19 mouse cellular contexts compared by ENCODE assay signal in genomic region chr7:48855461-48855860, GRCm38 (mm10). TPM values are rescaled to one million over a fixed set of nuclear protein-coding genes. Genes with fewer than 3 reads are reported as not detected.
"Had no signal": no experiment of that assay in that cellular context is flagged by ENCODE, and none has a peak within 500 bp of the region (broad histone marks: within the 10 kb centered on the region; RNA-seq: fewer than 3 reads in every experiment).

No protein-coding gene starts in this region.

- H3K27me3 ChIP-seq: neural tube, embryonic 13.5 days; neural tube, embryonic 15.5 days had no signal

- ATAC-seq: midbrain, embryonic 16.5 days had no signal

- DNase-seq: lung, embryonic 14.5 days; lung, postnatal 10 days; lung, postnatal 4 days; midbrain, embryonic 14.5 days; retina, postnatal 1 day; right cerebral cortex, adult 18-20 months; right cerebral cortex, postnatal 25 days; right cerebral cortex, postnatal 4 days; spleen, adult 18-20 months; thymus, adult 18-20 months; thymus, postnatal 14 days; thymus, postnatal 36 days had no signal

- H3K27ac ChIP-seq: midbrain, embryonic 10.5 days; midbrain, embryonic 12.5 days; neural tube, embryonic 13.5 days; neural tube, embryonic 15.5 days had no signal

- H3K9ac ChIP-seq: lung, embryonic 14.5 days; midbrain, embryonic 12.5 days; neural tube, embryonic 13.5 days; neural tube, embryonic 15.5 days had no signal

- H3K36me3 ChIP-seq: midbrain, embryonic 12.5 days; neural tube, embryonic 13.5 days; neural tube, embryonic 15.5 days had no signal

- H3K4me2 ChIP-seq: lung, embryonic 14.5 days; midbrain, embryonic 12.5 days; neural tube, embryonic 13.5 days; neural tube, embryonic 15.5 days had no signal

- H3K4me1 ChIP-seq: midbrain, embryonic 12.5 days; neural tube, embryonic 13.5 days; neural tube, embryonic 15.5 days had no signal

- H3K9me3 ChIP-seq: midbrain, embryonic 10.5 days; midbrain, embryonic 12.5 days; neural tube, embryonic 13.5 days; neural tube, embryonic 15.5 days had no signal

- H3K4me3 ChIP-seq: midbrain, embryonic 10.5 days; midbrain, embryonic 12.5 days; myocyte; neural tube, embryonic 13.5 days; neural tube, embryonic 15.5 days had no signal

RNA-seq across cellular contexts. Expression of gene Csrp3, which starts 7.6 kb away (rescaled TPM):
- polyA plus RNA-seq: midbrain, embryonic 16.5 days; small intestine, adult 2 months had no signal
